Mouse (Mus musculus): ENCODE measurements around the gene Rgs3. TPM values are rescaled to one million over a fixed set of nuclear protein-coding genes. Genes with fewer than 3 reads are reported as not detected.
A peak's percentile ranks its signal among the peaks of the same experiment; 100 is the strongest.

Rgs3 gene
- polyA plus RNA-seq, 1 experiment from 2014 or later: 37.0 TPM

GRCm38 (mm10) chr4:62544801-62545200 lies 14.8 kb upstream of the Rgs3 start:
- H3K27me3 ChIP-seq (ENCODE audit: insufficient read depth, low read length): no peaks in the 10 kb centered on the region
- no peak for DNase-seq
- H3K4me2 ChIP-seq: no peak overlapping the region
- H3K36me3 ChIP-seq (ENCODE audit: insufficient read depth): no peaks in the 10 kb centered on the region
- no peak for TF ChIP-seq CTCF (IDR thresholded peaks at IDR 0.05; ENCODE audit: low read depth)
- no peaks in the 10 kb centered on the region for H3K9me3 ChIP-seq (ENCODE audit: low read depth, low read length)
- H3K4me1 ChIP-seq (ENCODE audit: insufficient read depth): no peaks in the 10 kb centered on the region
- no peak overlapping the region for H3K27ac ChIP-seq (ENCODE audit: low read depth)
- ATAC-seq (ENCODE audit: insufficient read depth): no peak
- H3K9ac ChIP-seq: no peak overlapping the region
- no peak overlapping the region for H3K4me3 ChIP-seq (ENCODE audit: low read depth, low read length)

- Histone ChIP-seq H3K4me3 (ENCODE audit: low read depth, low read length) (no peak overlapping the region), H3K4me1 (ENCODE audit: insufficient read depth) (no peaks in the 10 kb centered on the region), H3K9ac (no peak overlapping the region), H3K27me3 (ENCODE audit: insufficient read depth, low read length) (no peaks in the 10 kb centered on the region), H3K36me3 (ENCODE audit: insufficient read depth) (no peaks in the 10 kb centered on the region), H3K4me2 (no peak overlapping the region), H3K27ac (ENCODE audit: low read depth) (no peak overlapping the region), H3K9me3 (ENCODE audit: low read depth, low read length) (no peaks in the 10 kb centered on the region)
- no peak for TF ChIP-seq CTCF (IDR thresholded peaks at IDR 0.05; ENCODE audit: low read depth)
- 75% methylated on average over 7 of the region's 7 CpGs for WGBS
- DNase-seq (no peak), ATAC-seq (ENCODE audit: insufficient read depth) (no peak)
Observed at GRCm38 (mm10) chr4:62551966-62552365, 7.7 kb upstream of the Rgs3 start.

- Histone ChIP-seq H3K9ac (no peak overlapping the region), H3K27ac (ENCODE audit: low read depth) (no peak overlapping the region), H3K4me3 (ENCODE audit: low read depth, low read length) (no peak overlapping the region), H3K9me3 (ENCODE audit: low read depth, low read length) (no peaks in the 10 kb centered on the region), H3K4me1 (ENCODE audit: insufficient read depth) (no peaks in the 10 kb centered on the region), H3K27me3 (ENCODE audit: insufficient read depth, low read length) (no peaks in the 10 kb centered on the region), H3K36me3 (ENCODE audit: insufficient read depth) (no peaks in the 10 kb centered on the region), H3K4me2 (no peak overlapping the region)
- 54% methylated on average over 3 of the region's 3 CpGs for WGBS
- no peak for TF ChIP-seq CTCF (IDR thresholded peaks at IDR 0.05; ENCODE audit: low read depth)
- no peak for ATAC-seq (ENCODE audit: insufficient read depth)
- no peak for DNase-seq
Observed at GRCm38 (mm10) chr4:62557436-62557835, 2.2 kb upstream of the Rgs3 start.

- DNase-seq: peak; percentile 95
- WGBS: 24% methylated on average over 4 of the region's 4 CpGs
- H3K9ac ChIP-seq: no peak overlapping the region
- no peak overlapping the region for H3K27ac ChIP-seq (ENCODE audit: low read depth)
- H3K9me3 ChIP-seq (ENCODE audit: low read depth, low read length): no peaks in the 10 kb centered on the region
- H3K4me3 ChIP-seq (ENCODE audit: low read depth, low read length): no peak overlapping the region
- H3K4me1 ChIP-seq (ENCODE audit: insufficient read depth): no peaks in the 10 kb centered on the region
- peak; percentile 84 for TF ChIP-seq CTCF (IDR thresholded peaks at IDR 0.05; ENCODE audit: low read depth)
- H3K27me3 ChIP-seq (ENCODE audit: insufficient read depth, low read length): no peaks in the 10 kb centered on the region
- no peaks in the 10 kb centered on the region for H3K36me3 ChIP-seq (ENCODE audit: insufficient read depth)
- peak; percentile 69 for ATAC-seq (ENCODE audit: insufficient read depth)
- H3K4me2 ChIP-seq: no peak overlapping the region
Observed at GRCm38 (mm10) chr4:62560963-62561629, 1.4 kb downstream of the Rgs3 start.

- H3K27ac ChIP-seq (ENCODE audit: low read depth): no peak overlapping the region
- no peaks in the 10 kb centered on the region for H3K9me3 ChIP-seq (ENCODE audit: low read depth, low read length)
- DNase-seq (no peak), ATAC-seq (ENCODE audit: insufficient read depth) (0 out of 2 replicates have a peak, but pooled peaks have one; percentile 13)
- no peaks in the 10 kb centered on the region for H3K4me1 ChIP-seq (ENCODE audit: insufficient read depth)
- no peak for TF ChIP-seq CTCF (IDR thresholded peaks at IDR 0.05; ENCODE audit: low read depth)
- H3K9ac ChIP-seq: no peak overlapping the region
- no peaks in the 10 kb centered on the region for H3K36me3 ChIP-seq (ENCODE audit: insufficient read depth)
- H3K4me3 ChIP-seq (ENCODE audit: low read depth, low read length): no peak overlapping the region
- no peaks in the 10 kb centered on the region for H3K27me3 ChIP-seq (ENCODE audit: insufficient read depth, low read length)
- WGBS: 56% methylated on average over 3 of the region's 3 CpGs
- H3K4me2 ChIP-seq: no peak overlapping the region
Observed at GRCm38 (mm10) chr4:62561630-62562001, 2.0 kb downstream of the Rgs3 start.

- no peaks in the 10 kb centered on the region for H3K9me3 ChIP-seq (ENCODE audit: low read depth, low read length)
- ATAC-seq (ENCODE audit: insufficient read depth): no peak
- no peak for TF ChIP-seq CTCF (IDR thresholded peaks at IDR 0.05; ENCODE audit: low read depth)
- no peak for DNase-seq
- H3K27me3 ChIP-seq (ENCODE audit: insufficient read depth, low read length): no peaks in the 10 kb centered on the region
- no peaks in the 10 kb centered on the region for H3K4me1 ChIP-seq (ENCODE audit: insufficient read depth)
- no peak overlapping the region for H3K27ac ChIP-seq (ENCODE audit: low read depth)
- no peak overlapping the region for H3K4me3 ChIP-seq (ENCODE audit: low read depth, low read length)
- no peak overlapping the region for H3K4me2 ChIP-seq
- no peaks in the 10 kb centered on the region for H3K36me3 ChIP-seq (ENCODE audit: insufficient read depth)
- 51% methylated on average over 4 of the region's 4 CpGs for WGBS
- H3K9ac ChIP-seq: no peak overlapping the region
Observed at GRCm38 (mm10) chr4:62562006-62562405, 2.4 kb downstream of the Rgs3 start.

- Histone ChIP-seq H3K4me1 (ENCODE audit: insufficient read depth) (no peaks in the 10 kb centered on the region), H3K27ac (ENCODE audit: low read depth) (no peak overlapping the region), H3K27me3 (ENCODE audit: insufficient read depth, low read length) (no peaks in the 10 kb centered on the region), H3K9me3 (ENCODE audit: low read depth, low read length) (no peaks in the 10 kb centered on the region), H3K4me2 (no peak overlapping the region), H3K36me3 (ENCODE audit: insufficient read depth) (no peaks in the 10 kb centered on the region), H3K9ac (no peak overlapping the region), H3K4me3 (ENCODE audit: low read depth, low read length) (no peak overlapping the region)
- 57% methylated on average over 4 of the region's 4 CpGs for WGBS
- peak; percentile 22 for DNase-seq
- TF ChIP-seq CTCF (IDR thresholded peaks at IDR 0.05; ENCODE audit: low read depth): no peak
- no peak for ATAC-seq (ENCODE audit: insufficient read depth)
Observed at GRCm38 (mm10) chr4:62566530-62566929, 6.9 kb downstream of the Rgs3 start.

All from lung, embryonic 14.5 days (tissue).